Mouse (Mus musculus) cerebellum, adult 2 months (tissue): ENCODE results near the gene Slc35f2. TPM values are rescaled to one million over a fixed set of nuclear protein-coding genes. Genes with fewer than 3 reads are reported as not detected.

Experiments
- DNase-seq, 2 experiments: peaks; one replicate each; pipeline ENCODE4 v3.0.0; 2021
- H3K27ac ChIP-seq: fragments of 200-500 bp; 2 replicates; pipeline ENCODE4 v1.5.1; 2012; ENCODE audit warnings: low read length, control low read depth, inconsistent platforms; ENCODE audit not compliant: insufficient read depth
- H3K27me3 ChIP-seq: fragments of 200-500 bp; 2 replicates; pipeline ENCODE4 v1.6.1; 2012; ENCODE audit warnings: inconsistent platforms, mild to moderate bottlenecking, low read length, moderate library complexity; ENCODE audit not compliant: control insufficient read depth, insufficient read depth
- H3K4me1 ChIP-seq: fragments of 200-500 bp; 2 replicates; pipeline ENCODE4 v1.6.1; 2011; ENCODE audit warnings: low read length; ENCODE audit not compliant: control insufficient read depth, insufficient read depth
- H3K4me3 ChIP-seq: fragments of 200-500 bp; replicated peaks from 2 replicates; pipeline ENCODE3; 2011; ENCODE audit warnings: mild to moderate bottlenecking, low read depth, low read length, control low read depth; ENCODE audit not compliant: insufficient read depth
- CTCF ChIP-seq: fragments of 200-500 bp; IDR thresholded peaks from 2 replicates; pipeline ENCODE4 v1.5.1; 2011; ENCODE audit warnings: low read depth, mild to moderate bottlenecking, control low read depth, low read length, moderate library complexity, borderline replicate concordance; ENCODE audit not compliant: insufficient read depth
- POLR2A ChIP-seq: fragments of 200-500 bp; IDR thresholded peaks from 2 replicates; pipeline ENCODE4 v1.6.1; 2011; ENCODE audit warnings: low read length, control low read depth, borderline replicate concordance; ENCODE audit not compliant: insufficient read depth
- WGBS: fragments of 180-500 bp; shearing (Covaris S2); methylation state at CpG from one replicate; pipeline ENCODE4 v1.1.7; 2018; 5-methylcytosine and 5-hydroxymethylcytosine counted together
- polyA plus RNA-seq: library from polyadenylated mRNA; depleted of rRNA; stranded (reverse); fragments of >200 nt; gene quantifications from 2 replicates; pipeline ENCODE4 v1.2.3, GENCODE M21; 2012

The Slc35f2 gene
- polyA plus RNA-seq, 1 experiment, result 6.0 TPM

DNA sequence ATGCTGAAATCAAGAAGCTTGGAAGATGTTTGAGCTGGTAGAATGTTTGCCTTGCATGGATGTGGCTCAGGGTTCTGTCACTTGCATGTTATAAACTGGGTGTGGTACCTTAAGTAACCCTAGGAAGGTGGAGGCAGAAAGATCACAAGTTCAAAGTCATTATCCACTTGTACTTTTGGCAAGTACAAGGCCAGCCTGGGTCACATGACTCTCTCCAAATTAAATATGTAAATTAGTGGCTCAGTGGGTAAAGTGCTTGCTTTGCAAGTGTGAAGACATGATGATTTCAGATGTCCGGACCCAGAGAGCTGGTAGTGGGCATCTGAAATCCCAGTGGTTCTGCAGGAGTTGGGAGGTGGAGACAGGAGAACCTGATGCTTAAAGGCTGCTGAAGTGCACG is 25.8 kb downstream of the Slc35f2 start:
- 63% methylated on average over 2 of the region's 2 CpGs for WGBS
- no peak overlapping the region for H3K4me3 ChIP-seq
- H3K4me1 ChIP-seq, result no peaks in the 10 kb centered on the region
- no peak for DNase-seq
- no peak for TF ChIP-seq POLR2A
- TF ChIP-seq CTCF, result no peak
- H3K27ac ChIP-seq, result no peak overlapping the region
- no peaks in the 10 kb centered on the region for H3K27me3 ChIP-seq

DNA sequence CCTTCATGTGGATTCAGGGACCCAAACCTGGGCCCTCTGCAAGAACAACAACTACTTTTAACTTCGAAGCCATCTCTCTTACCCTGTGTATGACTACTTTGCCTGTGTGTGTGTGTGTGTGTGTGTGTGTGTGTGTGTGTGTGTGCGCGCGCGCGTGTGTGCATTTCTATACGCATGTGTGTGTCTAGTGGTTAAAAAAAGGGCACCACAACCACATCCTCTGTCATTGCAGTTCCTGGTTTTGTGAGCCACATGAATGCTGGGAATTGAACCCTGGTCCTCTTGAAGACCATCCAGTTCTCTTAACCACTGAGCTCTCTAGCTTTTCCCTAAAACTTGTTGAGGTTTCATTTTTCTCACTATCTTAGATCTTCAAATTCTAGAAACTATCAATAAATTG is 31.6 kb downstream of the Slc35f2 start:
- no peak for DNase-seq
- H3K27ac ChIP-seq, result no peak overlapping the region
- no peaks in the 10 kb centered on the region for H3K4me1 ChIP-seq
- H3K27me3 ChIP-seq, result no peaks in the 10 kb centered on the region
- TF ChIP-seq POLR2A, result no peak
- no peak for TF ChIP-seq CTCF
- 94% methylated on average over 7 of the region's 7 CpGs for WGBS
- no peak overlapping the region for H3K4me3 ChIP-seq

DNA sequence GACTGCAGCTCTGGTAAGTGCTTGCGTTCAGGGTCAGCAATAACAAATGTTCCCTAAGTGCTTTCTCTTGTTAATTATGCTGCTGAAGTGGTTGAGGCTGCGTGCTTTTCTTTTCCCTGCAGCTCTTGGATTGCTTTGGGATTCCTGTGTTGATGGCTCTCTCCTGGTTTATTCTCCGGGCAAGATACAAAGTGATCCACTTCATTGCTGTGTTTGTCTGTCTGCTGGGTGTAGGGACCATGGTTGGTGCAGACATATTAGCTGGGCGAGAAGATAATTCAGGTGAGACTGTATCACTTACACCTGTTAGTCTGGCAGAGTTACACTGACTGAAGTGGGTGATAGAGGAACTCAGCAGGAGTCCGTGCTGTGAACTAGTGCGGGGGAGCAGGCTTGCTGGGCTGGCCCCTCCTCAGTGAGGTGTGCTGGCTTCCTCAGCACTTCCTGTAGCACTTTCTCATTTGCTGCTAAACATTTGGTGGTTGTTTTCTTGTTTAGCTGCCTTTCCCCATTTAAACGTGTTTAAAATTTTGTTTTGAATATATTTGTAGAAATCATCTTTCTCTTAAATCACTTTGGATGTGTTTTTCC is 35.3 kb downstream of the Slc35f2 start:
- H3K27ac ChIP-seq, result no peak overlapping the region
- H3K27me3 ChIP-seq, result no peaks in the 10 kb centered on the region
- DNase-seq, result no peak
- no peak overlapping the region for H3K4me3 ChIP-seq
- no peaks in the 10 kb centered on the region for H3K4me1 ChIP-seq
- TF ChIP-seq POLR2A, result no peak
- no peak for TF ChIP-seq CTCF
- 30% methylated on average over 7 of the region's 7 CpGs for WGBS

DNA sequence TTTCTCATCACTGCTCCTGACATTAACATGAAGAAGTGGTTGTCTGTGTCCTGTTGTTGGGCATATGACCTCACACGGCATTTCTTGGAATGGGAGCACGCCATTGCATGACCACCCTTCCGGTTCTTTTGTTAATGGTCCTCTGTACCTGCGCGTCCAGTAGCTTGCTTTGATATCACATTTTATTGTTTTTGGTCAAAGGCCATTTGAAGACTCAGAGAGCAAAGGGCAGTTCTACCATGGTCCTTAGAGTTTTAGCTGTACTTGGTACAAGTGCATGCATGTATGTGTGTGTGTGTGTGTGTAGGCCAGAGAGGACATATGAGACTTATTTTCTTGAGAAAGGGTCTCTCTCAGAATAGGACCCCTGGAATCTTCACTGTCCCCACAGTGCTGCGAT is 42.1 kb downstream of the Slc35f2 start:
- DNase-seq, result no peak
- H3K4me3 ChIP-seq, result no peak overlapping the region
- no peaks in the 10 kb centered on the region for H3K27me3 ChIP-seq
- no peak overlapping the region for H3K27ac ChIP-seq
- TF ChIP-seq CTCF (no peak), POLR2A (no peak)
- 95% methylated on average over 6 of the region's 6 CpGs for WGBS
- H3K4me1 ChIP-seq, result no peaks in the 10 kb centered on the region

DNA sequence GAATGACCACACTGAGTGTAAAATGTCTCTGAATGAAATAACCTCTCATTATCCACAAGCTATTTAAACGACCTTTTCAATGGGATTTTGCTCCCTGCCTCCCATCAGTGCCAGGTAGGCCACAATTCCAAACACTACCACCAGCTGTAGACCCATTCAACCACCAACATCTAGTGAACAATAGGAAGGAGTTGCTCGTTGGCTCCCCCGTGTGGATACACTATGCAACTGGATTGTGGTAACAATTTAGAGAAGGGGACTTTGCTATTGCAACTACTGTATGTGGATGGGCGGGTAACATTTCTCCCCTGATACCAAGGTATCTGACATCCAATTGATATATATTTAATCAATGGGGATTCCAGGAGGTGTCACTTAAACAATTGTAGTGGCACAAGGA is 47.4 kb downstream of the Slc35f2 start:
- DNase-seq, result peak; percentile 9 to 50
- TF ChIP-seq POLR2A (no peak), CTCF (peak; percentile 63; the same call in 1 of the 2 replicates)
- H3K27ac ChIP-seq, result no peak overlapping the region
- no peak overlapping the region for H3K4me3 ChIP-seq
- H3K4me1 ChIP-seq, result no peaks in the 10 kb centered on the region
- H3K27me3 ChIP-seq, result no peaks in the 10 kb centered on the region
- WGBS, result 34% methylated on average over 4 of the region's 4 CpGs

DNA sequence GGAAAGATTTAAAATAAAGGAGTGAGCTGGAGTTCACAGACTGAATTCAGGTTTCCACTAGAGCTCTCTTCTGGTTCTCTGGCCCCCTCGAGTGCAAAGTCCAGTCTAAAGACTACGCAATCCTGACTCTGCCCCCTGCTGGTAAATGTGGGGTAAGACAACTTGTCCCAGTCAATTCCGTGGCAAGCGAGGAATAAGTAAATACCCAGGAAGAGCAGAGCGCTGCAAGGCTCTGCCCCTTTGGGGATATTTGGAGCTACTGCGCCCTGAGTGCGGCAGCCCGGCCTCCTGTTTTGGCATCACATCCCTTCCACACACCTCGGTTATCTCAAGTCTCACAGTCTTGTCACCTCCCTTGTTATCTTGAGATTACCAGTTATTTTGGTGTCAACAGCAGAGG is 54.0 kb downstream of the Slc35f2 start:
- 5% methylated on average over 9 of the region's 9 CpGs for WGBS
- no peak for DNase-seq
- Histone ChIP-seq H3K4me3 (no peak overlapping the region), H3K27me3 (no peaks in the 10 kb centered on the region), H3K4me1 (no peaks in the 10 kb centered on the region), H3K27ac (no peak overlapping the region)
- TF ChIP-seq POLR2A (no peak), CTCF (peak; percentile 60; the same call in 1 of the 2 replicates)

DNA sequence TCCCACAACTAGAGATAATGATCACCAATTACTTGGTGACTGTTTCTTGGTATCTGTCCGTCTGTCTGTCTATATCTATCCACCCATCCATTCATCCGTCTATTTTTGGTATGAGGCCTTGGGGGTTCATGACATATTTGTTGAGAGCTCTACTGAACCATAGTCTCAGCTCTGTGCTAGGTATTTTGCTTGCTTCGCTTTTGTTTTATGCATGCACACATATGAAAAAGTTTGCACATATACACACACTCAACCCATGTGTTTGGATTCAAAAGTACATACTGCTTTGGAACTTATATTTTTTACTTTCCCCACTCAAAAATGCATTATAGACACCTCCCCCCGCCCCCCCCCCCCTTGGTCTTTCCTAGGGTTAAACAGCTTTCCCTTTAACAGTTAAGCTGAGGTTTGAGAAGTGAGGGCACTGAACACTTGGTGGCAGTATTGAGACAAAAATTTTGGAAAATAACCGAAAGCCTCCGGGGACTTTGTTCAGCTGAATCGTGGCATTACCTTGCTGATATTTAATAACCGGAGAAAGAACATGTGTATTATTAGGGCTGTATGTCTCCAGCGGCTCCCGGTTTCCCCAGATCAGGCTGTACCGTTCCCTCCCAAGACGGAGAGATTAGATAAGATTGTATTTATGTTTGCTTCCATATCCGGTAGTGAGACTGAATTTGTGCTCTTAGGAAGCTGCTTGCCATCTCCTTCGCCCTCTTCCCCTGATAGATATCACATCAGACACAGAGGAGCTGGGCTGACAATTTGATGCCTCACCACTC is 57.9 kb downstream of the Slc35f2 start:
- TF ChIP-seq POLR2A (no peak), CTCF (peak; percentile 31; the same call in 1 of the 2 replicates)
- DNase-seq, result peak; percentile 50 to 52
- Histone ChIP-seq H3K4me1 (no peaks in the 10 kb centered on the region), H3K27me3 (no peaks in the 10 kb centered on the region), H3K4me3 (peak overlapping the region; percentile 88), H3K27ac (no peak overlapping the region)
- WGBS, result 15% methylated on average over 14 of the region's 14 CpGs

DNA sequence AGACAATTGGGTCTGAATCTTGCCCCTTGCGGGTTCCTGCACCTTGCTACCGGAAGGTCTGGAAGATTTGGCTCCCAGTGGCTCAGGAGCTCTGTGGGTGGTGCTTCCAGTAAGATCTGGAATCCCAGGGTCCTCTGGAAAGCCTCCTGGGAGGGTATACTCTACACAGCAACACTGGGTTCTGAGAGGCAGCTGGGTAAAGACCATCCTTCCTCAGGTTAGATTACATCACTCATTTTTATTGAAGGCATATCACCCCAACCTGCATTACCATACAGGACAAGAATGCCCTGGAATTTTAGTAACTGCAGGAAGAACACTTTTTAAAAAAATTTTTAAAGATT is 58.5 kb downstream of the Slc35f2 start:
- WGBS, result 6% methylated on average over 2 of the region's 2 CpGs

More for the DNA sequence above, 58.5 kb downstream of the Slc35f2 start:
- no peaks in the 10 kb centered on the region for H3K27me3 ChIP-seq
- peak overlapping the region; percentile 88 for H3K4me3 ChIP-seq
- TF ChIP-seq POLR2A (no peak), CTCF (no peak)
- peak in 1 of 2 experiments; percentile 4 for DNase-seq
- no peaks in the 10 kb centered on the region for H3K4me1 ChIP-seq
- no peak overlapping the region for H3K27ac ChIP-seq
